Mouse (Mus musculus) kidney, postnatal 4 days (tissue): ENCODE results near the gene Kbtbd4.

ENCODE experiments used
- DNase-seq, 2 experiments: peaks; one replicate each; pipeline ENCODE4 v3.0.0; 2021; ENCODE audit warnings: mixed read lengths in 2 of 2

Kbtbd4 gene

GRCm38 (mm10) chr2:90960012-90960411 lies 55.5 kb downstream of the Kbtbd4 start:
- no peak for DNase-seq
